Mouse (Mus musculus): ENCODE data around the gene Tlx3. TPM values are rescaled to one million over a fixed set of nuclear protein-coding genes. Genes with fewer than 3 reads are reported as not detected.

Gene Tlx3
- total RNA-seq, 4 experiments from 2014 or later = not detected

DNA sequence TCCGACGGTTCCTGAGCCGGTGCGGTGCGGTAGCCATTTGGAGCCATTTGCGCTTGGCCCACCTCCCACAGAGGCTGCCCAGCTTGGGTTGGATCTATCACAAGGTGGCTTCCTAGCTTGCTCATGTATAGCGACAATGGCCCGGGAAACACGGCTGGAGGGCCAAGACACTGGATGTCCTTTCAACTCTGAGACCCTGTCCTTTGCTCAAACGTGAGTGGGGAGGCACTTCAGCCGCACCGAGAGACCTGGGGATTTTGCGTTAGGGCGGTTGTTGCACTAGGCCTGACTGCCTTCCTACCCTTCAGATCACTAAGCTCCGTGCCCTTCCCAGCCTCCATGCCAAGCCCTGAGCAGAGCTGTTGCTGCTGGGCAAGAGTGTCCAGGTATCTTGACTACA lies 5.7 kb downstream of the Tlx3 start:
- DNase-seq (ENCODE audit: low spot score in 2 of 2) = no peak

DNA sequence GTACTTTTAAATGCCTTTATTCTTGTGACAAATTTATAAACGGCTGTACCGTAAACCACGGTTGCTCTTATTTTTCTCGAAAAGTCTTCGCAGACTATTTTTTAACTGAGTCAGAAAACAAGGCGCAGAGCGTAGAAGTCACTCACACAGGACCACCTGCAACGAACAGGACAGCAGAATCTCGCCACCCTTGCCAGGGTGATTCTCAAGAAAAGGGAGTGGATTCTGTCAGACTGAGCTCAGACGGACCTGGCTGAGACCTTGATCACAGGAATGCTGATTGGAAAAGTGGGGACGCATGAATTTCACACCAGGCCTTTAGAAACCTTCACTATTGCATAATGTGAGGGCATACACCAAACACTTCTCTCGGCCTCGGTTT lies 6.3 kb downstream of the Tlx3 start:
- no peak for DNase-seq (ENCODE audit: low spot score in 2 of 2)

GRCm38 (mm10) chr11:33196447-33197132 lies 6.8 kb downstream of the Tlx3 start:
- no peak for DNase-seq (ENCODE audit: low spot score in 2 of 2)

- no peak for DNase-seq (ENCODE audit: low spot score in 2 of 2)
These were observed 7.6 kb downstream of the Tlx3 start for GRCm38 (mm10) chr11:33195531-33196446.

GRCm38 (mm10) chr11:33195061-33195460 lies 8.3 kb downstream of the Tlx3 start:
- no peak for DNase-seq (ENCODE audit: low spot score in 2 of 2)

DNA sequence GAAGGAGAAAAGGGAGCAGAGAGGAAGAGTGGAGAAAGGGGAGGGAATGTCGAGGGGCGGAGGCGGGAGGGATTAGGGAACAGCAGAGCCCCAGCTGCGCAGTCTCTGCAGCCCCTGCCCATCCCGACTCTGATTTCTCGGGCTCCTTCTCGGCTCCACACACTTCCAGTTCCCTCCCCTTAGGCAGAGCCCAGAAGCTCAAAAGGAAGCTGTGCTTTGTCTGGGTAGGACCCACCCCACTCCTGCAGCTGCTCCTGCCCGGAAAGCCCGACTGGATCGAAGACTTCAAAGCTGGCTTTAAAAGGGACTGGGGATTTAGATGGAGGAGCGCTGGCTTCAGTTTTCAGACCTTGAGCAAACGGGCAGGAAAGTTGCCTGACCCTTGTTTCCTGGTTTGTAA lies 9.7 kb downstream of the Tlx3 start:
- DNase-seq (ENCODE audit: low spot score in 2 of 2) = no peak

GRCm38 (mm10) chr11:33181804-33182203 lies 21.6 kb downstream of the Tlx3 start:
- DNase-seq (ENCODE audit: low spot score in 2 of 2) = no peak

GRCm38 (mm10) chr11:33180701-33181116 lies 22.7 kb downstream of the Tlx3 start:
- DNase-seq (ENCODE audit: low spot score in 2 of 2) = no peak

- DNase-seq (ENCODE audit: low spot score in 2 of 2) = no peak
These were observed 23.6 kb downstream of the Tlx3 start for GRCm38 (mm10) chr11:33179802-33180201.

DNA sequence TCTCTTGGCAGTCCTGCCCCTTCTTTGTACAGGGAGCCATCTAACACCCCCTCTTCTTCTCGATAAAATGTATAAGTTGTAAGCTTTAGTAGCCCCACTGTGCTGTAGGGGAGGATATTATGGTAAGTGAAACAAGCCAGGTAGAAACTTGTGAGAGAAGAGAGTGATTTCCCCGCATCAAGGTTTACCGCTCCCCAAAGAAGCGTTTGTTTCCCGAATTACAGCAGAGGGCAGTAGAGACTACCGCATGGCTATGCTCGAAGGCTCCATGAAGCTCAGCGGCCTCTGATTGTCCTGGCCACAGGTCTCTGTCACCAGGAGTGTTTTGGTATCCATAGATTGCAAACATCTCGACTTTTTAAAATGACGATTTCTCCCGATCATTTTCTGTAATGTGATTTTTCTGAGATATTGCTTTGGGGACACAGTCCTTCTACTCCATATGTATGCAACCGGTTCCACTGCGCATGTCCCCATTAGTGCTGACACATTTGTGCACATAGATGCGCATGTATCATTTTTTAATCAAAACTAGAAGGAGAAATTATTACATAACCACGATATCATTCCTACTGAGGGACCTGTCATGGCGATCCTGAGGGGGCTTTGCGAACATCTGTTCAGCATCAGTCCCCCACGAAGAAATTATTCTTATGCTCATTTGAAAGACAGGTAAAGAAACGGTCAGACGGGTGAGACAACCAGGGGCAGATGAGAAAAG lies 26.7 kb downstream of the Tlx3 start:
- DNase-seq (ENCODE audit: low spot score in 2 of 2) = peak in 1 of 2 experiments; percentile 38

- no peak for DNase-seq (ENCODE audit: low spot score in 2 of 2)
These were observed 27.6 kb downstream of the Tlx3 start for GRCm38 (mm10) chr11:33175768-33176167.

DNA sequence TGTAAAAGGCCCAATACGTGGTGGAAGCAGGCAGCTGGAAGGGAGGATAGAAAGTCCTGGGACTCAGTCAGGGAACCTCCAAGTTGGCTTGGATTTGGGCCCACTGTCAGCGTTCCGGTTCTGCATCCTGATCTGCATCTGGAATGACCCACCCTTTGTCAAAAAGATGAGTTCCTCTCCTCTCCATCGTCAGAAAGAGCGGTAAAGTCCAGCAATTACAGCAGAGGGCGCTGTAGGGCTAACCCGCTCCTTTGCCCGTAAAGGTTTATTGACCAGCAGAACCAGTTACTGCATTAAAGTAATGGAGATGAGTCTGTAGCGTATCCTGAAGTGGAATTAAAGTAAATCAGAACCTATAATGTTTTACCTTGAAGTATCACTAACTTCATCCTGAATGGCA lies 32.9 kb downstream of the Tlx3 start:
- peak in 1 of 2 experiments; percentile 50 for DNase-seq (ENCODE audit: low spot score in 2 of 2)

DNA sequence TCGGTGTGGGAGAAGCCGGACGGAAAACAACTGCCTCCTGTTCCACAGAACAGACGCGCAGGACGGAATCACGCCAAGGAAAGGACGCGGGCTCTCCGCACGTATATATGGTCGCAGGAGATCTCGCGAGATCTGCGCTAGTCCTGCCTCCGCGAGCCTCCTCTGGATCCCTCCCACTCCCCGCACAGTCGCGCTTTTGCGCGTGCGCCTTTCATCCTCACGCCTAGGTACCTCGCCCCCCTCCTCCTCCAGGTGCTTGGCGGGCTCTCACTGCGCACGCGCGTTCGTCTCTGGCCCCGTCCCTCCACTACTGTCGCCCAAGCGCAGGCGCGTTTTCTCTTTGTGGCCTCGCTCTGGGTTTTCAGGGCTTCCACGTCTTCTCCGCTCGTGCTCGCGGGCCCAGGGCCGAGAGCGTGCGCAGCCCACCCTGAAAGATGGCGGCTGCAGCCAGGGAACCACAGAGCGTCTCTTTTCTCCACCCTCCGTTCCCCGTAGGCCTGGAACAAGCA lies 40.3 kb downstream of the Tlx3 start, which contains the start of gene Npm1:
Gene Npm1, minus strand, starts transcription at position 209 of the 509 bp plus-strand sequence.
- peak; percentile 99 for DNase-seq (ENCODE audit: low spot score in 2 of 2)

DNA sequence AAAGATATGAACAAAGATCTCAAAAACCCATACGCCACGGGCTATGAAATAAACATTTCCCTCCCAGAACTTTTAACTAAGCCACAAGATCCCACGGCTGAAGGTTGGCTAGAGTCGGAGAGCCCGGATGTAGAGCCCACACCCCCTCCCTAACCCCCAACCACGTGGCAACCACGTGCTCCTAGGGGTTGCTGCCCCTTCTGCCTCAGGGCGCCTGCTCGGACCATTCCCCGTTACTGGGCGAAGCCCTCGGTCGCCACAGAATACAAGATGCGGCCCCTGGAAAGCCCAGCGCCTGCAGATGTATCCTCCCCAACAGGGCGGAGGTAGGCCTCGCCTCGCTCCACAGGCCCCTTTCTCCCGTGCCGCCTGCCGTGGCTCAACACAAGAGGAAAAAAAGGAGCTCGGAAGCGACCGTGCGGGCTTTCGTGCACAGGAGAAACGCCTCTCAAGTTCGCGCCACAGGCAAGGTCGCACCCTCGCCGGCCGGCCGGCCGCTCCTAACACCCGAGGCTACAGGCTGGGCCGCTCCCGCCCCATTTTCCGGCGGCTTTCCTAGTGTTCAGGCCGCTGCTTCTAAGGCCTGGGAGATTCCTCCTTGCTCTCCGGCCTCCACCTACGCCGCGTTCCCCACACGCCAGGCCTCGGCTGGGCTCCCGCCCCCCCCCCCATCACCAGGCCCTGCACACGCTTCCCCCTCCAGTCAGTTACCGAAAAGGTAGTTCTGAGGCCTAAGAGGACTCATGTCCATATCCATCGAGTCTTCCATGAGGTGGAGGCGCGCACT lies 41.0 kb downstream of the Tlx3 start:
- peak; percentile 57 to 61 for DNase-seq (ENCODE audit: low spot score in 2 of 2)

GRCm38 (mm10) chr11:33159741-33160140 lies 43.6 kb downstream of the Tlx3 start:
- no peak for DNase-seq (ENCODE audit: low spot score in 2 of 2)

- no peak for DNase-seq (ENCODE audit: low spot score in 2 of 2)
These were observed 45.8 kb downstream of the Tlx3 start for GRCm38 (mm10) chr11:33157453-33158196.

- DNase-seq (ENCODE audit: low spot score in 2 of 2) = no peak
These were observed 46.9 kb downstream of the Tlx3 start for GRCm38 (mm10) chr11:33156436-33157015.

DNA sequence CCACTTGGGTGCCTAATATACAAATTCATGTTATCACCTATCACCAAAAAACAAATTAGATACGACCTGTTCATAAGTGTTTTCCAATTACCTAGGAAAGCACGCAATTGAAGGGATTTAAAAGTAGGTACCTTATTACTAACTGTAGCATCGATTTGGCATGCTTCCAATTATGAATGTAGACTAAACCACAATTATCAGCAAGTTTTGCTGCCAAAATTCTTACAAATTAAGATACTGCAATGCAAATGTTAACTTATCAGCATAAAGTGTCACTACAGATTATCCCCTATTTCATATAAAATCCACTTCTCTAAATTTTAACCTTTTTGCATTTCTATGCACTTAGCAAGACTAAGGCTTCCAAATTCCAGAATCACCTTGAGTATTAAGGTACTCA lies 48.9 kb downstream of the Tlx3 start:
- DNase-seq (ENCODE audit: low spot score in 2 of 2) = no peak

DNA sequence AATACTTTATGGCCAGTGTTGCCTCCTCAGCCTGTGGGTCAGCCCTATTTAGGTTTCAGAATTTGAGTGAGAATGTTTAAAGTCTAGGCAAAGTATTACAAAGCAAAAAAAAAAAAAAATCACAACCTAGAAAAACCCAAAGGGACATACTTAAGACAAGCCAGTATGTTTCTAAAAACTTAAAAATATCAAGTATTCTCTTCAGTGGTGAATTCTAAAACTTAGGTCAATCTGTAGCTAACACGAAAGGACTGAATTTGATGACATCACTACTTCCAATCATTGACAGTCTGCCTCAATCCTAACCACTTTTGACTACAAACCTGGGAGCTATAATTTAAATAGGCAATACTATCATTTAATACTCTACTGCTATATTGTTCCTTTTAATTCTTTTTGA lies 50.4 kb downstream of the Tlx3 start:
- DNase-seq (ENCODE audit: low spot score in 2 of 2) = no peak

DNA sequence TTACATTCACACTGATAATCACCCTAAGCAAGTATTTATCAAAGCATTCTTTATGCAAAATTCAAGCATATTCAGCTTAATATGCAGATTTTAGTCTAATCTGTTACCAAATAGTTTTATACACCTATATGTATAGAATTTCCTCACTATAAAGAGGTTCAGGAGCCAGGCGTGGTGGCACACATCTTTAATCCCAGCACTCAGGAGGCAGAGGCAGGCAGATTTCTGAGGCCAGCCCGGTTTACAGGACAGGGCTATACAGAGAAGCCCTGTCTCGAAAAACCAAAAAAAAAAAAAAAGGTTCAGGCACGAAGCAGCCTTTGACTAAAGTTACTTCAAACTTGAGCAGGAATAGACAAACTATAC lies 51.6 kb downstream of the Tlx3 start:
- DNase-seq (ENCODE audit: low spot score in 2 of 2) = no peak

All from layer of hippocampus, adult 8-10 months (tissue).